Mouse (Mus musculus) heart, adult 2 months (tissue): ENCODE measurements around the gene Tnni2.

Source experiments
- CTCF ChIP-seq: fragments of 200-600 bp; IDR thresholded peaks from 2 replicates; pipeline ENCODE4 v1.8.1; 2022; ENCODE audit warnings: antibody characterized with exemption, mild to moderate bottlenecking, moderate library complexity
- EP300 ChIP-seq: fragments of 200-500 bp; IDR thresholded peaks from 2 replicates; pipeline ENCODE4 v1.6.1; 2011; ENCODE audit warnings: low read depth, low read length, control low read depth; ENCODE audit not compliant: insufficient read depth
- POLR2A ChIP-seq: fragments of 200-500 bp; IDR thresholded peaks from 2 replicates; pipeline ENCODE4 v1.6.1; 2011; ENCODE audit warnings: mild to moderate bottlenecking, low read depth, low read length, control low read depth; ENCODE audit not compliant: insufficient read depth

DNA sequence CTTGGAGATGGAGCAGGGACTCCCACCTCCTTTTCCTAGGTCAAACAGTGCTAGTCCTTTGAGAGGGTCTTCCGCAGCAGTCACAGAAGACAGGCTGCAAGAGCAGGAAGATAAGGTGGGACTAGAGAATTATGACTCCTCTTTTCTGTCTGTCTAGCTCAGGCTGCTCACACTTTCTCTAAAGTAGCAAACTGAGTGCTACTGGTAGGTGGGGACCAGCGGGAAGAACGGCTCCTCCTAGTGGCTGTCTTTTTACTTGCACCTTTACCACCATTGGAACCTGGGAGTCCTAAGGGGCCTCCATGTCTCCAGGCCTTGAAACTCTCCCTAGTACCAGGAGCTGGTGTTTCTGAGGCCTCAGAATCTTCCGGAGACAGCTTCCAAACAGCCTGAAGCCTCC is 6.1 kb upstream of the Tnni2 start:
- TF ChIP-seq CTCF (peak; percentile 95), POLR2A (no peak), EP300 (peak; percentile 83)
